Mouse (Mus musculus) stomach, embryonic 16.5 days (tissue): Measurements from ENCODE around the gene Flnb. TPM values are rescaled to one million over a fixed set of nuclear protein-coding genes. Genes with fewer than 3 reads are reported as not detected.

Experiments
- ATAC-seq: fragments of 200-750 bp; cut with Nextera tagmentation; 2 replicates; pipeline ENCODE4 v1.8.0; 2017; ENCODE audit warnings: moderate number of reproducible peaks, moderate TSS enrichment; ENCODE audit not compliant: insufficient read depth, low FRiP score
- H3K27ac ChIP-seq: fragments of 300-500 bp; sonication (generic); 2 replicates; pipeline ENCODE4 v1.5.1; 2014; ENCODE audit warnings: low read length
- H3K27me3 ChIP-seq: fragments of 300-500 bp; sonication (generic); 2 replicates; pipeline ENCODE4 v1.6.1; 2014; ENCODE audit warnings: low read length, control low read depth, mixed read lengths; ENCODE audit not compliant: control insufficient read depth, insufficient read depth
- H3K36me3 ChIP-seq: fragments of 300-500 bp; sonication (generic); 2 replicates; pipeline ENCODE4 v1.6.1; 2014; ENCODE audit warnings: low read length; ENCODE audit not compliant: control insufficient read depth, insufficient read depth
- H3K4me1 ChIP-seq: fragments of 300-500 bp; sonication (generic); 2 replicates; pipeline ENCODE4 v1.6.1; 2014; ENCODE audit warnings: low read length, control low read depth, mixed read lengths; ENCODE audit not compliant: control insufficient read depth, insufficient read depth
- H3K4me2 ChIP-seq: fragments of 300-500 bp; sonication (generic); 2 replicates; pipeline ENCODE4 v1.6.1; 2014; ENCODE audit warnings: low read depth, low read length, mixed read lengths
- H3K4me3 ChIP-seq: fragments of 300-500 bp; sonication (generic); replicated peaks from 2 replicates; pipeline ENCODE4 v1.5.1; 2014; ENCODE audit warnings: mild to moderate bottlenecking, low read length
- H3K9ac ChIP-seq: fragments of 300-500 bp; sonication (generic); 2 replicates; pipeline ENCODE4 v1.6.1; 2014; ENCODE audit warnings: low read length
- H3K9me3 ChIP-seq: fragments of 300-500 bp; sonication (generic); replicated peaks from 2 replicates; pipeline ENCODE4 v1.6.1; 2016; ENCODE audit warnings: low read length, control low read depth; ENCODE audit not compliant: control insufficient read depth
- WGBS: fragments of 180-500 bp; shearing (Covaris S2); extraction: QIAGEN DNeasy Blood & Tissue Kit; methylation state at CpG from one replicate; pipeline ENCODE4 v1.1.7; 2014; 5-methylcytosine and 5-hydroxymethylcytosine counted together
- polyA plus RNA-seq: library from polyadenylated mRNA; unstranded; fragments of >200 nt; fragmentation: Nextera tagmentation; extraction: Ambion mirVana; gene quantifications from 2 replicates; pipeline ENCODE4 v1.2.1, GENCODE M21; 2015

The Flnb gene
- polyA plus RNA-seq, 1 experiment from 2014 or later, result 25.8 TPM

- Histone ChIP-seq H3K27ac (no peak overlapping the region), H3K4me2 (no peak overlapping the region), H3K9me3 (no peaks in the 10 kb centered on the region), H3K9ac (no peak overlapping the region), H3K4me3 (no peak overlapping the region), H3K4me1 (0 out of 2 replicates have a peak, but pooled peaks cover 4% of the 10 kb centered on the region), H3K36me3 (no peaks in the 10 kb centered on the region), H3K27me3 (no peaks in the 10 kb centered on the region)
- WGBS, result 40% methylated on average over 8 of the region's 8 CpGs
- ATAC-seq, result no peak
Measured at GRCm38 (mm10) chr14:7839950-7840514, 22.3 kb downstream of the Flnb start.

GRCm38 (mm10) chr14:7842631-7843332 is 25.0 kb downstream of the Flnb start:
- H3K9me3 ChIP-seq, result no peaks in the 10 kb centered on the region
- H3K9ac ChIP-seq, result no peak overlapping the region
- no peaks in the 10 kb centered on the region for H3K36me3 ChIP-seq
- H3K27ac ChIP-seq, result no peak overlapping the region
- H3K4me3 ChIP-seq, result no peak overlapping the region
- no peak for ATAC-seq
- WGBS, result 67% methylated on average over 15 of the region's 15 CpGs
- no peak overlapping the region for H3K4me2 ChIP-seq
- no peaks in the 10 kb centered on the region for H3K27me3 ChIP-seq
- peaks cover 13% of the 10 kb centered on the region for H3K4me1 ChIP-seq

GRCm38 (mm10) chr14:7846696-7847095 is 28.9 kb downstream of the Flnb start:
- ATAC-seq, result no peak
- Histone ChIP-seq H3K4me2 (no peak overlapping the region), H3K4me1 (peaks cover 20% of the 10 kb centered on the region), H3K4me3 (no peak overlapping the region), H3K27ac (no peak overlapping the region), H3K9me3 (no peaks in the 10 kb centered on the region), H3K9ac (no peak overlapping the region), H3K27me3 (no peaks in the 10 kb centered on the region), H3K36me3 (no peaks in the 10 kb centered on the region)
- 74% methylated on average over 4 of the region's 4 CpGs for WGBS

- 53% methylated on average over 5 of the region's 5 CpGs for WGBS
Measured at GRCm38 (mm10) chr14:7847746-7848232, 30.0 kb downstream of the Flnb start.

GRCm38 (mm10) chr14:7850913-7851312 is 33.2 kb downstream of the Flnb start:
- Histone ChIP-seq H3K27ac (peak overlapping the region; percentile 43; the same call in 1 of the 2 replicates), H3K4me2 (no peak overlapping the region), H3K4me3 (no peak overlapping the region), H3K4me1 (peaks cover 56% of the 10 kb centered on the region), H3K27me3 (no peaks in the 10 kb centered on the region), H3K9ac (no peak overlapping the region), H3K9me3 (no peaks in the 10 kb centered on the region), H3K36me3 (no peaks in the 10 kb centered on the region)
- WGBS, result 50% methylated on average over 3 of the region's 3 CpGs
- no peak for ATAC-seq

More at GRCm38 (mm10) chr14:7847746-7848232, 30.0 kb downstream of the Flnb start:
- H3K4me1 ChIP-seq, result peaks cover 28% of the 10 kb centered on the region
- H3K4me3 ChIP-seq, result no peak overlapping the region
- H3K9ac ChIP-seq, result peak overlapping the region; percentile 26; the same call in 1 of the 2 replicates
- no peaks in the 10 kb centered on the region for H3K36me3 ChIP-seq
- H3K9me3 ChIP-seq, result no peaks in the 10 kb centered on the region
- H3K27ac ChIP-seq, result peak overlapping the region; percentile 69
- ATAC-seq, result no peak
- no peaks in the 10 kb centered on the region for H3K27me3 ChIP-seq
- H3K4me2 ChIP-seq, result peak overlapping the region; percentile 10; the same call in 1 of the 2 replicates

DNA sequence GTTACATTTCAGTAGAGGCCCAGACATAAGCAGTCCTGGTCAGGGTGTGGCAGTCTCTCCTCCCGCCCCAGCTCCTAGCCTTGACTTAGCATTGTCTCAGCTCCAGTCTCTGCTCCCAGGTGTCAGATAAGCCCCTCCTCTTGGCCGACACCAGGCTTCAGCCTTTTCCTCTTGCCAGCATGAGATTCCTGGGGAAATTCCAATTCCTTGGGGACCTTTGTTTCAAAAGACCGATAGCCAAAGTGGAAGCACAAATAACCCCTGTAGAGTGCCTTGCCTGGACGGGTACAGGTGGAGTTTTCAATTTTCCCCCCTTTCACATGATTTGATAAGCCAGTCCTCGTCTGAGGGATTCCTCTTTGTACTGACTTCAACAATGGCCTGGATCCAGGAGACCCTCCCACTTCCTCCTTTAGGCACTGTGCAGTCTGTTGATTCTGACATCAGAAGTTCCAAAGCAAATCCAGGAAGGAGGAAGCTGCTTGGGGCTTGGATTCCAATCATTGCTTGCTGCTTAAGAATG is 33.8 kb downstream of the Flnb start:
- no peaks in the 10 kb centered on the region for H3K36me3 ChIP-seq
- H3K4me1 ChIP-seq, result peaks cover 60% of the 10 kb centered on the region
- peak; percentile 51; the same call in 1 of the 2 replicates for ATAC-seq
- WGBS, result 17% methylated on average over 5 of the region's 5 CpGs
- H3K4me2 ChIP-seq, result peak overlapping the region; percentile 14; the same call in 1 of the 2 replicates
- H3K9me3 ChIP-seq, result no peaks in the 10 kb centered on the region
- no peaks in the 10 kb centered on the region for H3K27me3 ChIP-seq
- H3K9ac ChIP-seq, result 0 out of 2 replicates have a peak overlapping the region, but pooled peaks have one; percentile 12
- H3K27ac ChIP-seq, result peak overlapping the region; percentile 43
- H3K4me3 ChIP-seq, result no peak overlapping the region

DNA sequence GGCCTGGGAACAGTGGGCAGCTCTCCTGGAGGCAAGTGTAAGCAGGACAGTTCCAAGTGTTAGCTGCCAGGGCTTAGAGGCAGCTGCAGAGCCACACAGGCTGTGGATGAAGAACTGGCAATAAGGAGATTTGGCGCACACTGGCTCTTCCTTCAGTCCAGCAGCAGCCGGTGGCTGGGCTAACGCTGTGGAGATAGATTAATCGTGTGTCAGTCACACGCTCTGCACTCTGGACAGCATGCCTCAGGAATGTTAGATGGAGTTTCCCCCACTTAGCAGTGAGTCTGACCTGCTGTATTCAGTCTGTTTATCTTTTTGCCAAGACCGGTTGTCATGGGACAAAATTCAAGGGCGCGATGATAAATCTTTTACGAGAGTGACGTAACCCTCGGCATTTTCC is 35.9 kb downstream of the Flnb start:
- Histone ChIP-seq H3K27me3 (no peaks in the 10 kb centered on the region), H3K4me2 (no peak overlapping the region), H3K4me1 (peaks cover 57% of the 10 kb centered on the region), H3K9me3 (no peaks in the 10 kb centered on the region), H3K36me3 (no peaks in the 10 kb centered on the region), H3K9ac (no peak overlapping the region; the same call in 1 of the 2 replicates), H3K27ac (no peak overlapping the region; the same call in 1 of the 2 replicates), H3K4me3 (no peak overlapping the region)
- 20% methylated on average over 11 of the region's 11 CpGs for WGBS
- peak; percentile 75 for ATAC-seq

GRCm38 (mm10) chr14:7854366-7854765 is 36.6 kb downstream of the Flnb start:
- WGBS, result 70% methylated on average over 6 of the region's 6 CpGs
- Histone ChIP-seq H3K36me3 (no peaks in the 10 kb centered on the region), H3K4me1 (peaks cover 57% of the 10 kb centered on the region), H3K9me3 (no peaks in the 10 kb centered on the region), H3K27me3 (no peaks in the 10 kb centered on the region), H3K9ac (no peak overlapping the region), H3K27ac (peak overlapping the region; percentile 33; the same call in 1 of the 2 replicates), H3K4me3 (no peak overlapping the region), H3K4me2 (no peak overlapping the region)
- no peak for ATAC-seq

DNA sequence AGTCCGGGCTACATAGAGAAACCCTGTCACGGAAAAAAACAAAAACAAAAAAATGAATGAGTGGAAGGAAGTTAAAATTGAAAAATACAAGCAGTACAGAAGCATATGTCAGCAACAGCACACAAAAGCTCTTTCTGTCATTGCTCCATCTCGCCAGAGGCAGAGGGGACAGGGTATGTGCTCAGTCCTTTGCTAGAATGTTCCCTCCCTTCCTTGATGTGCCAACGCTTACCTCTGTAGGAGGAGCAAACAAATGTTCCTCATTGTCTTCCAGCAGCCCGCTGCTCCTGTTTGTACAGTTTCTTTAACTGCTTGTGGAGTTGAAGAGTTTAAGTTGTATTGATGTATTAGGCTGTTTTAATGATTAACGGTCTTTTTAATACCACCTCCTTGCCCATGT is 37.3 kb downstream of the Flnb start:
- peaks cover 57% of the 10 kb centered on the region for H3K4me1 ChIP-seq
- no peak overlapping the region for H3K4me2 ChIP-seq
- no peaks in the 10 kb centered on the region for H3K9me3 ChIP-seq
- no peak overlapping the region for H3K9ac ChIP-seq
- 58% methylated on average over 6 of the region's 6 CpGs for WGBS
- H3K4me3 ChIP-seq, result no peak overlapping the region
- peak overlapping the region; percentile 33; the same call in 1 of the 2 replicates for H3K27ac ChIP-seq
- no peaks in the 10 kb centered on the region for H3K36me3 ChIP-seq
- no peaks in the 10 kb centered on the region for H3K27me3 ChIP-seq
- ATAC-seq, result no peak
